Mouse (Mus musculus) hindbrain, embryonic 11.5 days (tissue): ENCODE measurements around the gene Rabgap1. TPM values are rescaled to one million over a fixed set of nuclear protein-coding genes. Genes with fewer than 3 reads are reported as not detected.

Source experiments
- ATAC-seq: fragments of 200-750 bp; cut with Nextera tagmentation; 2 replicates; pipeline ENCODE4 v1.8.0; 2017; ENCODE audit warnings: mild to moderate bottlenecking, moderate TSS enrichment, moderate library complexity; ENCODE audit not compliant: low FRiP score
- DNase-seq: peaks from one replicate; pipeline ENCODE4 v3.0.0-alpha.2; 2015; ENCODE audit warnings: low spot score
- H3K27ac ChIP-seq: fragments of 300-500 bp; sonication (generic); 2 replicates; pipeline ENCODE4 v1.5.1; 2014; ENCODE audit warnings: mild to moderate bottlenecking, low read depth, low read length
- H3K27me3 ChIP-seq: fragments of 300-500 bp; sonication (generic); 2 replicates; pipeline ENCODE4 v1.6.1; 2014; ENCODE audit warnings: mild to moderate bottlenecking, low read length, moderate library complexity, mixed read lengths; ENCODE audit not compliant: control insufficient read depth, insufficient read depth
- H3K36me3 ChIP-seq: fragments of 300-500 bp; sonication (generic); 2 replicates; pipeline ENCODE4 v1.6.1; 2014; ENCODE audit warnings: mild to moderate bottlenecking, low read length, moderate library complexity, mixed read lengths; ENCODE audit not compliant: control insufficient read depth, insufficient read depth
- H3K4me1 ChIP-seq: fragments of 300-500 bp; sonication (generic); replicated peaks from 2 replicates; pipeline ENCODE4 v1.6.1; 2014; ENCODE audit warnings: low read length, mixed read lengths; ENCODE audit not compliant: control insufficient read depth, insufficient read depth
- H3K4me2 ChIP-seq: fragments of 300-500 bp; sonication (generic); replicated peaks from 2 replicates; pipeline ENCODE4 v1.6.1; 2014; ENCODE audit warnings: mild to moderate bottlenecking, low read depth, low read length
- H3K4me3 ChIP-seq: fragments of 300-500 bp; sonication (generic); 2 replicates; pipeline ENCODE4 v1.5.1; 2014; ENCODE audit warnings: low read depth, low read length
- H3K9ac ChIP-seq: fragments of 300-500 bp; sonication (generic); 2 replicates; pipeline ENCODE4 v1.6.1; 2014; ENCODE audit warnings: low read depth, low read length
- H3K9me3 ChIP-seq: fragments of 300-500 bp; sonication (generic); 2 replicates; pipeline ENCODE4 v1.6.1; 2016; ENCODE audit warnings: low read length; ENCODE audit not compliant: control insufficient read depth
- WGBS: fragments of 180-500 bp; shearing (Covaris S2); extraction: QIAGEN DNeasy Blood & Tissue Kit; methylation state at CpG from one replicate; pipeline ENCODE4 v1.1.7; 2014; 5-methylcytosine and 5-hydroxymethylcytosine counted together
- polyA plus RNA-seq: library from polyadenylated mRNA; unstranded; fragments of >200 nt; fragmentation: Nextera tagmentation; extraction: Ambion mirVana; gene quantifications from 2 replicates; pipeline ENCODE4 v1.2.1, GENCODE M21; 2014

Gene Rabgap1
- polyA plus RNA-seq, 1 experiment from 2014 or later: 86.2 TPM

- Histone ChIP-seq H3K27me3 (no peaks in the 10 kb centered on the region), H3K9me3 (no peaks in the 10 kb centered on the region), H3K4me2 (peak overlapping the region; percentile 75), H3K4me1 (peaks cover 3% of the 10 kb centered on the region; the same call in 1 of the 2 replicates), H3K4me3 (peak overlapping the region; percentile 93), H3K27ac (peak overlapping the region; percentile 79), H3K9ac (peak overlapping the region; percentile 92), H3K36me3 (no peaks in the 10 kb centered on the region)
- WGBS: 12% methylated on average over 36 of the region's 44 CpGs
- DNase-seq (peak; percentile 95), ATAC-seq (peak; percentile 98)
Measured at GRCm38 (mm10) chr2:37451667-37452375, 8.7 kb downstream of the Rabgap1 start.

GRCm38 (mm10) chr2:37452376-37452760 lies 9.3 kb downstream of the Rabgap1 start:
- Histone ChIP-seq H3K36me3 (no peaks in the 10 kb centered on the region), H3K9ac (peak overlapping the region; percentile 92), H3K9me3 (no peaks in the 10 kb centered on the region), H3K4me3 (peak overlapping the region; percentile 93), H3K27me3 (no peaks in the 10 kb centered on the region), H3K4me2 (peak overlapping the region; percentile 75), H3K27ac (peak overlapping the region; percentile 79), H3K4me1 (peaks cover 3% of the 10 kb centered on the region; the same call in 1 of the 2 replicates)
- no peak for DNase-seq
- 1% methylated on average over 19 of the region's 24 CpGs for WGBS
- peak; percentile 91 for ATAC-seq

- 98% methylated on average over 4 of the region's 4 CpGs for WGBS
- Histone ChIP-seq H3K4me3 (no peak overlapping the region), H3K27me3 (no peaks in the 10 kb centered on the region), H3K9ac (no peak overlapping the region), H3K4me2 (no peak overlapping the region), H3K9me3 (no peaks in the 10 kb centered on the region), H3K4me1 (no peaks in the 10 kb centered on the region), H3K36me3 (no peaks in the 10 kb centered on the region), H3K27ac (no peak overlapping the region)
- DNase-seq (no peak), ATAC-seq (no peak)
Measured at GRCm38 (mm10) chr2:37460707-37461106, 17.6 kb downstream of the Rabgap1 start.

GRCm38 (mm10) chr2:37466266-37466665 lies 23.2 kb downstream of the Rabgap1 start:
- ATAC-seq: no peak
- 98% methylated on average over 4 of the region's 4 CpGs for WGBS
- H3K9me3 ChIP-seq: no peaks in the 10 kb centered on the region

GRCm38 (mm10) chr2:37479559-37479958 lies 36.5 kb downstream of the Rabgap1 start:
- H3K36me3 ChIP-seq: 0 out of 2 replicates have a peak, but pooled peaks cover 7% of the 10 kb centered on the region
- no peak for ATAC-seq
- no peaks in the 10 kb centered on the region for H3K9me3 ChIP-seq

More at GRCm38 (mm10) chr2:37466266-37466665, 23.2 kb downstream of the Rabgap1 start:
- Histone ChIP-seq H3K4me2 (no peak overlapping the region), H3K27me3 (no peaks in the 10 kb centered on the region), H3K4me3 (no peak overlapping the region), H3K9ac (no peak overlapping the region), H3K27ac (no peak overlapping the region), H3K4me1 (no peaks in the 10 kb centered on the region), H3K36me3 (no peaks in the 10 kb centered on the region)
- no peak for DNase-seq

GRCm38 (mm10) chr2:37480039-37480438 lies 37.0 kb downstream of the Rabgap1 start:
- Histone ChIP-seq H3K4me3 (no peak overlapping the region), H3K9ac (no peak overlapping the region), H3K9me3 (no peaks in the 10 kb centered on the region), H3K4me1 (no peaks in the 10 kb centered on the region), H3K4me2 (no peak overlapping the region), H3K36me3 (0 out of 2 replicates have a peak, but pooled peaks cover 10% of the 10 kb centered on the region), H3K27me3 (no peaks in the 10 kb centered on the region), H3K27ac (no peak overlapping the region)
- ATAC-seq (no peak), DNase-seq (no peak)
- WGBS: 90% methylated on average over 2 of the region's 2 CpGs

More at GRCm38 (mm10) chr2:37479559-37479958, 36.5 kb downstream of the Rabgap1 start:
- Histone ChIP-seq H3K4me3 (no peak overlapping the region), H3K9ac (no peak overlapping the region), H3K4me2 (no peak overlapping the region), H3K27ac (no peak overlapping the region), H3K4me1 (no peaks in the 10 kb centered on the region), H3K27me3 (no peaks in the 10 kb centered on the region)
- no peak for DNase-seq

- no peaks in the 10 kb centered on the region for H3K27me3 ChIP-seq
- H3K4me1 ChIP-seq: no peaks in the 10 kb centered on the region
- no peak overlapping the region for H3K4me3 ChIP-seq
- no peak overlapping the region for H3K4me2 ChIP-seq
- 0 out of 2 replicates have a peak, but pooled peaks cover 5% of the 10 kb centered on the region for H3K36me3 ChIP-seq
- H3K9me3 ChIP-seq: no peaks in the 10 kb centered on the region
- H3K9ac ChIP-seq: no peak overlapping the region
- DNase-seq (no peak), ATAC-seq (no peak)
- 89% methylated on average over 2 of the region's 2 CpGs for WGBS
- H3K27ac ChIP-seq: no peak overlapping the region
Measured at GRCm38 (mm10) chr2:37484165-37484564, 41.1 kb downstream of the Rabgap1 start.

- Histone ChIP-seq H3K9me3 (no peaks in the 10 kb centered on the region), H3K4me2 (no peak overlapping the region), H3K27ac (no peak overlapping the region), H3K27me3 (no peaks in the 10 kb centered on the region), H3K4me1 (no peaks in the 10 kb centered on the region), H3K9ac (no peak overlapping the region), H3K36me3 (0 out of 2 replicates have a peak, but pooled peaks cover 5% of the 10 kb centered on the region), H3K4me3 (no peak overlapping the region)
- WGBS: 90% methylated on average over 1 of the region's 1 CpGs
- DNase-seq: peak; percentile 64
- no peak for ATAC-seq
Measured at GRCm38 (mm10) chr2:37485370-37485769, 42.3 kb downstream of the Rabgap1 start.

- Histone ChIP-seq H3K9ac (no peak overlapping the region), H3K4me1 (no peaks in the 10 kb centered on the region), H3K9me3 (no peaks in the 10 kb centered on the region), H3K4me3 (no peak overlapping the region), H3K27ac (no peak overlapping the region), H3K36me3 (0 out of 2 replicates have a peak, but pooled peaks cover 5% of the 10 kb centered on the region), H3K27me3 (no peaks in the 10 kb centered on the region), H3K4me2 (no peak overlapping the region)
- DNase-seq: no peak
- no peak for ATAC-seq
Measured at GRCm38 (mm10) chr2:37486408-37486807, 43.3 kb downstream of the Rabgap1 start.
